Mouse (Mus musculus) kidney, embryonic 16.5 days (tissue): ENCODE results near the gene Tnfrsf26. TPM values are rescaled to one million over a fixed set of nuclear protein-coding genes. Genes with fewer than 3 reads are reported as not detected.

ENCODE experiments used
- ATAC-seq: fragments of 200-750 bp; cut with Nextera tagmentation; 2 replicates; pipeline ENCODE4 v1.8.0; 2017; ENCODE audit warnings: moderate TSS enrichment; ENCODE audit not compliant: low FRiP score, low TSS enrichment
- H3K27ac ChIP-seq: fragments of 300-500 bp; sonication (generic); 2 replicates; pipeline ENCODE4 v1.5.1; 2014; ENCODE audit warnings: low read length
- H3K27me3 ChIP-seq: fragments of 300-500 bp; sonication (generic); 2 replicates; pipeline ENCODE4 v1.6.1; 2014; ENCODE audit warnings: low read length, control low read depth, mixed read lengths; ENCODE audit not compliant: insufficient read depth
- H3K36me3 ChIP-seq: fragments of 300-500 bp; sonication (generic); 2 replicates; pipeline ENCODE4 v1.6.1; 2014; ENCODE audit warnings: low read length, control low read depth, mixed read lengths; ENCODE audit not compliant: insufficient read depth
- H3K4me1 ChIP-seq: fragments of 300-500 bp; sonication (generic); 2 replicates; pipeline ENCODE4 v1.6.1; 2014; ENCODE audit warnings: low read length, control low read depth, mixed read lengths; ENCODE audit not compliant: insufficient read depth
- H3K4me2 ChIP-seq: fragments of 300-500 bp; sonication (generic); replicated peaks from 2 replicates; pipeline ENCODE4 v1.6.1; 2014; ENCODE audit warnings: low read depth, low read length
- H3K4me3 ChIP-seq: fragments of 300-500 bp; sonication (generic); 2 replicates; pipeline ENCODE4 v1.5.1; 2014; ENCODE audit warnings: mild to moderate bottlenecking, low read length
- H3K9ac ChIP-seq: fragments of 300-500 bp; sonication (generic); replicated peaks from 2 replicates; pipeline ENCODE4 v1.6.1; 2014; ENCODE audit warnings: low read length
- H3K9me3 ChIP-seq: fragments of 300-500 bp; sonication (generic); 2 replicates; pipeline ENCODE4 v1.6.1; 2016; ENCODE audit warnings: low read length, control low read depth
- WGBS: fragments of 180-500 bp; shearing (Covaris S2); extraction: QIAGEN DNeasy Blood & Tissue Kit; methylation state at CpG from one replicate; pipeline ENCODE4 v1.1.7; 2014; 5-methylcytosine and 5-hydroxymethylcytosine counted together
- polyA plus RNA-seq: library from polyadenylated mRNA; unstranded; fragments of >200 nt; fragmentation: Nextera tagmentation; extraction: Ambion mirVana; gene quantifications from 2 replicates; pipeline ENCODE4 v1.2.1, GENCODE M21; 2015

The Tnfrsf26 gene
- polyA plus RNA-seq, 1 experiment from 2014 or later = 0.56 TPM

DNA sequence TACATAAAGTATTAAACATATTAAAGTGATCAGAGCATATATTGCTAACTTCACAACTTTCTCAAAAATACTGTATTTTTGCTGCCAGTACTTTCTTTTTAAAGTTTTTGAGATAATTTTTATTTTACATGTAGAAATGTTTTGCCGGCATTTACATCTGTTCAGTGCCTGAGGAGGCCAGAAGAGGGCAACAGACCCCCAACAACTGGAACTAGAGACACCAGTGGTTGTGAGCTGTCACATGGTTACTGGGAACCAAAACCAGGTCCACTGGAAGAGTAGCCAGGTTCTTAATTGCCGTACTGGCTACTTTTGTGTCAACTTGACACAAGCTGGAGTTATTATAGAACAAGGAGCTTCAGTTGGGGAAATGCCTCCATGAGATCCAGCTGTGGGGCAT lies 26.8 kb downstream of the Tnfrsf26 start:
- 80% methylated on average over 2 of the region's 2 CpGs for WGBS
- no peak for ATAC-seq

DNA sequence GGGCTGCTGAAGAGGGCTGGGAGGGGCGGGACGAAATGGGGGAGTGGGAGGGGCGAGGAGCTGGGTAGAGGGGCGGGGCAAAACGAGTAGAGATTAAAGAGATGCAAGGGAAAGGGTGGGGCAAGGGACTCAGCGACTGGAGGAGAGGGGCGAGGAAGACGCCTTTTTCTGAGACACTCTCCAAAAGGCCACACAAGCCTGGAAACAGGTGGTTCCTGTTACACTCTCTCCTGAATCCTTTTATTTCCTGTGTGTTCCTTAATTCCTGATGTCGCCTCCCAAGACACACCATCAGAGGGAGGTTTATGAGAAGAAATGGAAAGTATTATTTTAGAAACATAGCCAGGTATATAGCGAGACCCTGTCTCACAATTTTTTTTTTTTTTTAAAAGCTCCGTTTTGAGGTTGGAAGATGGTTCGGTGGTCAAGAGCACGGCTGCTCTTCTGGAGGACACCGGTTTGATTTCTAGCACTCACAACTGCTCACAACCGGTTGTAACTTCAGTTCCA lies 28.2 kb downstream of the Tnfrsf26 start:
- WGBS = 6% methylated on average over 15 of the region's 15 CpGs
- H3K4me2 ChIP-seq = peak overlapping the region; percentile 60
- peak overlapping the region; percentile 97 for H3K4me3 ChIP-seq
- H3K27ac ChIP-seq = peak overlapping the region; percentile 58
- H3K9ac ChIP-seq = peak overlapping the region; percentile 38; the same call in 1 of the 2 replicates
- peaks cover 12% of the 10 kb centered on the region for H3K4me1 ChIP-seq
- no peak for ATAC-seq
- H3K9me3 ChIP-seq = no peaks in the 10 kb centered on the region
- H3K36me3 ChIP-seq = 0 out of 2 replicates have a peak, but pooled peaks cover 4% of the 10 kb centered on the region
- H3K27me3 ChIP-seq = no peaks in the 10 kb centered on the region

More for the DNA sequence above, 26.8 kb downstream of the Tnfrsf26 start:
- Histone ChIP-seq H3K9ac (no peak overlapping the region), H3K4me3 (no peak overlapping the region), H3K9me3 (no peaks in the 10 kb centered on the region), H3K27ac (no peak overlapping the region), H3K36me3 (no peaks in the 10 kb centered on the region), H3K4me1 (peaks cover 12% of the 10 kb centered on the region), H3K4me2 (no peak overlapping the region), H3K27me3 (no peaks in the 10 kb centered on the region)

DNA sequence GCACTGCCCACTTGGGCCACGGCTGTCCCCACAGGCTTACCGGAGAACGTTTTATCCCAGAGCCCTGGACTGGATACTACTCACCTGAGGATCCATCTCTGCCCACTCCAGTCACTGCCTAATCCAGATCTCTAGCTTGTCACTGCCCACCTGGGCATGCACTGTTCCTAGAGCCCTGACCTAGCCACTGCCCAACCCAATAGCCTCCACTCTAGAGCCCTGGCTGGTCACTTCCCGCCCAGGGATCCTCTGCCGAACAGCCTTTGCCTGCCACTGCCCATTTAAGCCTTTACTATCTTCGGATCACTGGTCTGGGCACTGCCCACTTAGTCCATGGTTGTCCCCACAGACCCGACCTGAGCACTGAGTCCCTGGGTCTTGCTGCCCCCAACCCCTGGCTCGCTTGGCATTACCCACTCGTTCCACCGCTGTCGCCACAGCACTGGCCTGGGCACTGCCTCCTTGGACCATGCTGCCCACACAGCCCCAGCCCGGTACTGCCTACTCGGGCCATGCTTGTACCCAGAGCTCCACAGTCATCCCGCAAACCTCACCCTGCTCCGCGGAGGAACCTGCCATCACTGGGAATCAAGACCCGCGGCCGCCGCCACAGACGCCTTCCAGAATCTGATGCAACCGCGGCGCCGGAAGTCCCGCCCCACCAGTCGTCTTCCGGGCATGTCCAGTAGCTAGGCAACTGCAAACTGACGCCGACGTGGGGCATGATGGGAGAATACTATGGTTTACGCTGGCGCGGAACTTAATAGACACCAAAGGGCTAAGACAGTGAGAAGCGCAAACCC lies 28.9 kb downstream of the Tnfrsf26 start, which contains the start of gene Cars:
Cars (minus strand) TSS at position 663 of the 803 bp plus-strand sequence.
- H3K4me1 ChIP-seq = peaks cover 12% of the 10 kb centered on the region
- no peaks in the 10 kb centered on the region for H3K9me3 ChIP-seq
- peak; percentile 99 for ATAC-seq
- no peaks in the 10 kb centered on the region for H3K27me3 ChIP-seq
- H3K4me3 ChIP-seq = peak within 1 kb of the TSS; percentile 97
- H3K27ac ChIP-seq = peak within 1 kb of the TSS; percentile 58
- H3K9ac ChIP-seq = peak within 1 kb of the TSS; percentile 87
- 0 out of 2 replicates have a peak, but pooled peaks cover 4% of the 10 kb centered on the region for H3K36me3 ChIP-seq
- 2% methylated on average over 35 of the region's 35 CpGs for WGBS
- peak within 1 kb of the TSS; percentile 92 for H3K4me2 ChIP-seq

DNA sequence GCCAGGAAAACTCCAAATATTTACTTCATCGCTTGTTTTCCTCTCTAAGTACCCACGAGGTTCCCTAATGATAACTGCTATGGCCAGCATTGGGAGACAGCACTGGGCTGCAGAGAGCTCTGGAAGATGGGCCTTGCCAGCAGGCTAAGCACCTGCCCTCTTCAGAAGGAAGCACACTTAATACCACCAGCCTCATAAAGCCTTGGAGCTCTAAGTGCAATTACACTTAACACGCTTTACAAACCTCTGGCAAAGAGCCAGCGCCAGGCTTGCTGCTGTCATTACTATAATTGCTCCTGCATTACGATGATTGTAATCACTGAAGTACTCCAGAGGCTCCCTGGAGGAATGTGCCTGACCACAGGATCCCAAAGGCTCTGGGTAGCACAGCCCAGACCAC lies 33.7 kb downstream of the Tnfrsf26 start:
- Histone ChIP-seq H3K9ac (no peak overlapping the region), H3K27me3 (no peaks in the 10 kb centered on the region), H3K4me3 (no peak overlapping the region), H3K27ac (no peak overlapping the region), H3K9me3 (no peaks in the 10 kb centered on the region), H3K36me3 (0 out of 2 replicates have a peak, but pooled peaks cover 16% of the 10 kb centered on the region), H3K4me1 (peaks cover 12% of the 10 kb centered on the region), H3K4me2 (no peak overlapping the region)
- 54% methylated on average over 5 of the region's 5 CpGs for WGBS
- no peak for ATAC-seq

DNA sequence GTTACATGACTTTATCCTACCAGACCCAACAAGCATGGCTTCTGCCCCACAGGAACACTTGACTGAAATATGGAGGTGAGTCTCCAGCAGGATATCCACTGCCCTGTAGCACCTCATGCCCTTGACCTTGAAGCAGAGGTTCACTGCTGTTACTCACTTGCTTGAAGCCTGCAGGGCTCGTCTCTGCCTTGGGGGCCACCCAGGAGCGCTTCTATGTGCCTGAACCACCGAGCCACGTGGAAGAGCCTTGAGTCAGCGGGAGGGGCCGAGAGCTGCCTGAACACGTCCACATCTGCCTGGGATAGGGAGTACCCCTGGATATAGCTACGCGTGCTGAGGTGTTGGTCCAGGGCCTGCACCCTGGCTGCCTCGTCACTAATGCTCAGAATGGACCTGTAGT lies 36.3 kb downstream of the Tnfrsf26 start:
- Histone ChIP-seq H3K9me3 (no peaks in the 10 kb centered on the region), H3K36me3 (peaks cover 34% of the 10 kb centered on the region), H3K4me3 (no peak overlapping the region), H3K4me1 (no peaks in the 10 kb centered on the region), H3K27me3 (no peaks in the 10 kb centered on the region), H3K4me2 (no peak overlapping the region), H3K9ac (no peak overlapping the region), H3K27ac (no peak overlapping the region)
- 86% methylated on average over 10 of the region's 10 CpGs for WGBS
- no peak for ATAC-seq

DNA sequence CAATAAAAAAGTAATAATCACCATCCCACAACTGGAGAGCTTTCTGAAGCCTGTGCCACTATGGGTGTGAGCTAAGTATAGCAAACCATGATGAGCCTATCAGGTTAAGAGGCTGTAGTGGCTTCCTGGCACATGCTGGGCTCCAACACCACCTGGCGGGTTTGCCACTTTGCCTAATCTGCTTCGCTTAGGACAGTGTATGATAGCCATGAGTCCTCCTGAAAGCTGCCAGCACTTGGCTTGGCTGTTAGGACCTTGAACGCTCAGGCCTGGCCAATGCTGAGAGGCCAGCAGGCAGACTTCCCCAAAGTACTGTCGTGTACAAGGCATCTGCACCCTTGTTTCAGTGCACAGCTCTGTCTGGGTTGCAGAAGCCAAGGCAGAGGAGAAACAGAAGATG lies 40.5 kb downstream of the Tnfrsf26 start:
- Histone ChIP-seq H3K4me1 (no peaks in the 10 kb centered on the region), H3K9ac (no peak overlapping the region), H3K27me3 (no peaks in the 10 kb centered on the region), H3K4me2 (no peak overlapping the region), H3K4me3 (no peak overlapping the region), H3K36me3 (peaks cover 60% of the 10 kb centered on the region), H3K27ac (no peak overlapping the region), H3K9me3 (no peaks in the 10 kb centered on the region)
- ATAC-seq = no peak
- WGBS = 91% methylated on average over 4 of the region's 4 CpGs

DNA sequence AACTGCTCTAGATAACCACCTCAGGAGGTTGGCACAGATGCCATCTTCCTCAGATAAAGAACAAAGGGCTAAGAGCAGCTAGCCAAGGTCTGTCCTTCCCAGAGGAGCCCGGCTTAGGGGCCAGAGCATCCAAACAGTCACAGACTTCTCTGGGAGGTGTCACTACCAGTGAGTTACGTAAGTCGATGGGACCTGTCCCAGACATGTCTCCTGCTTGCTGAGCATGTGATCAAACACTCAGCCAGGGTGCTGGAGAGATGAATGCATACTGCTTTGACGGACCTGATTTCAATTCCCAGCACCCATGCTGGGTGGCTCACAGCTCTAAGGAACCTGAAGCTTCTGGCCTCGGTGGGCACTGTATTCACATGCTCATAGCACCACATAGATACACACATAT lies 40.9 kb downstream of the Tnfrsf26 start:
- Histone ChIP-seq H3K4me1 (no peaks in the 10 kb centered on the region), H3K4me2 (no peak overlapping the region), H3K36me3 (peaks cover 60% of the 10 kb centered on the region), H3K27ac (no peak overlapping the region), H3K9me3 (no peaks in the 10 kb centered on the region), H3K9ac (no peak overlapping the region), H3K27me3 (no peaks in the 10 kb centered on the region), H3K4me3 (no peak overlapping the region)
- no peak for ATAC-seq
- 92% methylated on average over 5 of the region's 5 CpGs for WGBS

DNA sequence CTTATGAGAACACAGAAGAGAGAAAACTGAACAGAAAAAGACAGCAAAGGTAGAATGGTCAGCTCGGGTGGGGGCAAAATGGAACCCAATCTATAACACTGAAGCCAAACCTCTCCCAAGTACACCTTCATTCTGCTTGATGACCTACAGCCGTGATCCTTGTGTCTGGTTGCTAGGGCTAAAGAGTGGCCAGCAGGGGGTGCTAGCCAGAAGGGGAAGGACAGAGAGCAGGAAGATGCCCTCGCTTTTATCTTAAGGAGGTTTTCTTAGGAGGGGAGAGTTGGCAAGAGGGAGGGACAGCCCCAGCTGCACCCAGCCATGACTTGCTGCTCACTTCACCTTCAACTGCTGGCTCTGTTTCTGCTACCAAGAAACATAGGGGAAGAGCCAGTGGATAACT lies 44.6 kb downstream of the Tnfrsf26 start:
- Histone ChIP-seq H3K4me1 (no peaks in the 10 kb centered on the region), H3K9me3 (no peaks in the 10 kb centered on the region), H3K4me3 (no peak overlapping the region), H3K27ac (no peak overlapping the region), H3K4me2 (no peak overlapping the region), H3K9ac (no peak overlapping the region), H3K27me3 (no peaks in the 10 kb centered on the region), H3K36me3 (peaks cover 61% of the 10 kb centered on the region)
- 28% methylated on average over 3 of the region's 3 CpGs for WGBS
- ATAC-seq = no peak; the same call in 1 of the 2 replicates

DNA sequence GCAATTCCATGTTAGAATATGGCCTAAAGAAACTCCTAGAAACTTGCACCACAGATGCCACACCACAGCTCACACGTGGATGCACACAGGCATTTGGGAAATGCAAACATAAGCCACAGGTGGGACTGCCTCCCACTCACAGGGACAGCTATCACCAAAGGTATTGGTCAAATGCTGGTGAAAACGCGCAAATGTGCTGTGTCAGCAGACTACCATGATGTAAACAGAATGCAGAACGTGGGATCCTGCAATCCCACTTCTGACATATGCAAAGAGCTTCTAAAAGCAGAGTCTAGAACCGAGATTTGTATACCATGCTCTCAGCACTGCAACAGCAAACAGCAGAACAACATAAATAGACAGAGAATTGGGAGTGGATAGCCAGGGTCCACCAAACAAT lies 45.5 kb downstream of the Tnfrsf26 start:
- 92% methylated on average over 5 of the region's 5 CpGs for WGBS
- ATAC-seq = no peak
- Histone ChIP-seq H3K4me1 (no peaks in the 10 kb centered on the region), H3K9ac (no peak overlapping the region), H3K9me3 (no peaks in the 10 kb centered on the region), H3K4me3 (no peak overlapping the region), H3K27me3 (no peaks in the 10 kb centered on the region), H3K27ac (no peak overlapping the region), H3K36me3 (peaks cover 61% of the 10 kb centered on the region), H3K4me2 (no peak overlapping the region)

DNA sequence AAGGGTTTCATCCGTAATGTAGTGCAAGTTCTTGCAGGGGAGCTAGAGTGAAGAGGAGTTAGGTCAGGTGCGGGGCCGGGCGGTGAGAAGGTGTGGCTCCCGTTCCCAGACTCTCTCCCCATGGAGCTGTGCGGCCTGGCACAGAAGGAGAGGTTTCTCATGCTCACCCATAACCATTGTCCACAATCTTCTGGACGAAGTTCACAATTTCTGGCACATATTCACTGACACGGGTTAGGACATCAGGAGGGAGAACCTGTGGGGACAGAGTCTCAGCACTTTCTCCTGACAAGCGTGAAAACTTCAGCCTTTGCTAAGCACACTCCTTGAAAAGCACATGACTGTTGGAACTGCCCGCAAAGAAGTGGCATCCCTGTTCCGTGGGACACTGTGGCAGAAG lies 52.8 kb downstream of the Tnfrsf26 start:
- Histone ChIP-seq H3K4me2 (no peak overlapping the region), H3K4me1 (no peaks in the 10 kb centered on the region), H3K27me3 (no peaks in the 10 kb centered on the region), H3K36me3 (peaks cover 77% of the 10 kb centered on the region), H3K4me3 (no peak overlapping the region), H3K27ac (no peak overlapping the region), H3K9ac (no peak overlapping the region), H3K9me3 (no peaks in the 10 kb centered on the region)
- ATAC-seq = no peak
- WGBS = 95% methylated on average over 11 of the region's 11 CpGs
